Mouse (Mus musculus): ENCODE results near the gene Lgals4. TPM values are rescaled to one million over a fixed set of nuclear protein-coding genes. Genes with fewer than 3 reads are reported as not detected.

Gene Lgals4
- total and polyA plus RNA-seq, 3 experiments = 2.1 to 5.1 TPM; not detected in 1

- Histone ChIP-seq H3K4me1 (ENCODE audit: control insufficient read depth in 1 of 2, insufficient read depth in 2 of 2, low read length in 2 of 2) (peaks cover 19 to 26% of the 10 kb centered on the region in 2 experiments), H3K36me3 (ENCODE audit: control insufficient read depth in 1 of 2, insufficient read depth in 2 of 2, low read length in 2 of 2) (peaks cover 0 to 15% of the 10 kb centered on the region in 2 experiments; a peak in 2 of 4 replicates), H3K27me3 (ENCODE audit: control insufficient read depth in 1 of 2, insufficient read depth in 2 of 2, low read length in 2 of 2) (no peaks in the 10 kb centered on the region), H3K27ac (ENCODE audit: control insufficient read depth, low read depth, low read length) (no peak overlapping the region), H3K9me3 (replicated peaks; ENCODE audit: insufficient read depth, low read length) (no peaks in the 10 kb centered on the region), H3K79me2 (ENCODE audit: control insufficient read depth, insufficient read depth, low read length, poor library complexity) (no peaks in the 10 kb centered on the region), H3K9ac (ENCODE audit: control insufficient read depth, low read depth, low read length, poor library complexity, severe bottlenecking) (no peak overlapping the region), H3K4me3 (ENCODE audit: control insufficient read depth in 1 of 2, insufficient read depth in 1 of 2, low read depth in 2 of 2, low read length in 2 of 2) (no peak overlapping the region)
- peak; percentile 30 for DNase-seq (ENCODE audit: low read depth, low spot score)
- no peak for TF ChIP-seq POLR2AphosphoS5 (IDR thresholded peaks at IDR 0.05; ENCODE audit: borderline replicate concordance, low read depth, low read length)
- no peak for TF ChIP-seq UBTF (IDR thresholded peaks at IDR 0.05; ENCODE audit: borderline replicate concordance, insufficient read depth, low read depth, low read length)
- TF ChIP-seq MAFK (IDR thresholded peaks at IDR 0.05; ENCODE audit: borderline replicate concordance, low read depth, low read length) = no peak
- no peak for TF ChIP-seq MAZ (IDR thresholded peaks at IDR 0.05; ENCODE audit: low read depth, low read length)
Observed at GRCm38 (mm10) chr7:28879606-28880005, 46.0 kb downstream of the Lgals4 start.

GRCm38 (mm10) chr7:28880554-28880953 is 46.9 kb downstream of the Lgals4 start:
- Histone ChIP-seq H3K4me3 (ENCODE audit: control insufficient read depth in 1 of 2, insufficient read depth in 1 of 2, low read depth in 2 of 2, low read length in 2 of 2) (no peak overlapping the region), H3K9me3 (replicated peaks; ENCODE audit: insufficient read depth, low read length) (no peaks in the 10 kb centered on the region), H3K9ac (ENCODE audit: control insufficient read depth, low read depth, low read length, poor library complexity, severe bottlenecking) (no peak overlapping the region), H3K36me3 (ENCODE audit: control insufficient read depth in 1 of 2, insufficient read depth in 2 of 2, low read length in 2 of 2) (peaks cover 0 to 13% of the 10 kb centered on the region in 2 experiments; a peak in 2 of 4 replicates), H3K79me2 (ENCODE audit: control insufficient read depth, insufficient read depth, low read length, poor library complexity) (no peaks in the 10 kb centered on the region), H3K27me3 (ENCODE audit: control insufficient read depth in 1 of 2, insufficient read depth in 2 of 2, low read length in 2 of 2) (no peaks in the 10 kb centered on the region), H3K4me1 (ENCODE audit: control insufficient read depth in 1 of 2, insufficient read depth in 2 of 2, low read length in 2 of 2) (peaks cover 19% of the 10 kb centered on the region in 2 experiments), H3K27ac (ENCODE audit: control insufficient read depth, low read depth, low read length) (no peak overlapping the region)
- TF ChIP-seq HCFC1 (IDR thresholded peaks at IDR 0.05; ENCODE audit: low read depth, low read length) (no peak), NRF1 (IDR thresholded peaks at IDR 0.05; ENCODE audit: insufficient read depth, low read depth, low read length, poor library complexity, severe bottlenecking) (no peak), GATA1 (IDR thresholded peaks at IDR 0.05; ENCODE audit: low read depth, low read length) (no peak), ETS1 (IDR thresholded peaks at IDR 0.05; ENCODE audit: low read depth, low read length) (no peak), MXI1 (IDR thresholded peaks at IDR 0.05; ENCODE audit: low read depth, low read length) (no peak), MAZ (IDR thresholded peaks at IDR 0.05; ENCODE audit: low read depth, low read length) (no peak), TCF12 (IDR thresholded peaks at IDR 0.05; ENCODE audit: low read depth, low read length) (no peak), ELF1 (IDR thresholded peaks at IDR 0.05; ENCODE audit: low read depth, low read length) (no peak), POLR2AphosphoS2 (IDR thresholded peaks at IDR 0.05; ENCODE audit: low read length) (no peak), E2F4 (IDR thresholded peaks at IDR 0.05; ENCODE audit: borderline replicate concordance, low read depth, low read length) (no peak), RAD21 (IDR thresholded peaks at IDR 0.05; ENCODE audit: low read depth, low read length) (no peak), CHD2 (IDR thresholded peaks at IDR 0.05; ENCODE audit: low read length) (no peak), KAT2A (conservative IDR thresholded peaks at IDR 0.05; ENCODE audit: low read depth, low read length) (no peak), RCOR1 (IDR thresholded peaks at IDR 0.05; ENCODE audit: low read depth, low read length) (no peak), CHD1 (IDR thresholded peaks at IDR 0.05; ENCODE audit: low read depth, low read length) (no peak), JUND (IDR thresholded peaks at IDR 0.05; ENCODE audit: low read depth, low read length) (no peak)
- no peak for DNase-seq (ENCODE audit: low read depth, low spot score)
